Mouse (Mus musculus) G1E-ER4 (cell line): Measurements from ENCODE around the gene Mmp2. TPM values are rescaled to one million over a fixed set of nuclear protein-coding genes. Genes with fewer than 3 reads are reported as not detected.

ENCODE experiments used
- GATA1 ChIP-seq: IDR thresholded peaks from one replicate; pipeline ENCODE4 v1.8.0; 2012; ENCODE audit warnings: low read length, inconsistent platforms
- polyA plus RNA-seq: library from polyadenylated mRNA; stranded (reverse); fragments of >175 nt; gene quantifications from 2 replicates; pipeline ENCODE4 v1.2.3, GENCODE M21; 2012

Gene Mmp2
- polyA plus RNA-seq, 1 experiment, result not detected

DNA sequence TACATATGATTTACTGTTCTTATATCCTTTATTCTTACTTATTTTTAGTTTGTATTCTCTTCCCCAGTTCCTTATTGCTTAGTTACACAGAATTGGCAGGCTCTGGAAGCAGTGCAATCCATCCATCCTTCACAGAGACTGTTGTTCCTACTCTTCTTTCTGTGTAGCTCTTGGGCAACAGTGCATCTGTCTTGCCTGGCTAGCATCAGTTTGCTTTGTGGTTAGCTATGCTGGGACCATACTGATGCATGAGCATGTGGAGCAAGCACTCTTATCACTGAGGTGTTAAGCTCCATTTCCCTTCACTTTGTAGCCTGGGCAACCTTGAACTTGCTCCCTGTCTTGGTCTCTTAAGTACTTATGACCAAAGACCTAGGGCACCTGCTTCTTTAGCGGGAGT is 34.9 kb downstream of the Mmp2 start:
- no peak for TF ChIP-seq GATA1

DNA sequence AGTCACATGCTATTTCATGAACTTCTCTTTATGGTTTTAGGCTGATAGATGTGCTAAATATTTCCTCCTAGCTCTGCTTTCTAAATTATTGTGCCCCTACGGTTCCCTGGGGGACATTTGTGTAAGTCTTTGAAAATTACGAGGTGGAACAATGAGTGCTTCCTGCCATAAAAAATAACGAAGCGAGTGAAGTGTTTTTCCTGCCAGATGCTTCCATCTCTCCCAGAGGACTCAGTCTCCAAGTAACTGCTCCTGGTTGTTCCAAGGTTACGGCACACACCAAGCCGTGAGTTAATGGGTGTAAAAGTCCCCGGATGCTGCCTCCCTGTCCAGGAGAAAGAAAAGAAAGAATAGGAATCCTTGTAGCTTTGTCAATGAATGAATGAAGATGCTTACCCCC is 43.2 kb downstream of the Mmp2 start:
- TF ChIP-seq GATA1, result no peak

DNA sequence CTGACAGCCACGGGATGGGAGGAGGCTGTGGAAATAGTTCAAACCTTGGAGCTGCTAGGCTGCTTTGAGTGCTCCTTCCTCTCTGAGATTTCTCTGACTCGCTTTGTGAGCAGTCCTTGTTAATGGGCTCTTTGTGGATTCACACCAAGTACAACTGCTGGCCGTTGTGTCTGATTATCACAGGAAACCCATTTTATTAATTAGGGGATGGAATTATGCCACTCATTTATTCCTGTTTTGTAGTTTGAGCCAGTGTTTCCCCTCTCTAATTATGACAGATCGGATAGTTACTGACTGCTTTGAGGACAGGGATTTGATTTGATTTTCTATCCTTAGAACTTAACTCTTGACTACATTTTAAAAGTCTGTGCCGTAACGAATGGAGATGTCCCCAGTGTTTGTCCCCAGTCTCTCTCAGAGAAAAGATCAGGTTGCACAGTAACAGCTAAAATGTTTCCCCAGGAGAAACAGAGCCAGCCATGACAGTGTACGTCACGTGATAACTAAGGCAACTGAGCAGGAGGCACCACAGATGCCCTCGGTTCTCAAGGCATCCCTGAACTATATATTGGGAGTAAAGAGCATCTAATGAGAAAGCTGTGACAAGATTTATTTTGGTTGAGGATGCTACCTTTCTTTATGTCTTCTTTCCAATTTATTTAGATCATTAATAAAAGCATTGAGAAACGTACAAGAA is 45.1 kb downstream of the Mmp2 start:
- TF ChIP-seq GATA1, result no peak

DNA sequence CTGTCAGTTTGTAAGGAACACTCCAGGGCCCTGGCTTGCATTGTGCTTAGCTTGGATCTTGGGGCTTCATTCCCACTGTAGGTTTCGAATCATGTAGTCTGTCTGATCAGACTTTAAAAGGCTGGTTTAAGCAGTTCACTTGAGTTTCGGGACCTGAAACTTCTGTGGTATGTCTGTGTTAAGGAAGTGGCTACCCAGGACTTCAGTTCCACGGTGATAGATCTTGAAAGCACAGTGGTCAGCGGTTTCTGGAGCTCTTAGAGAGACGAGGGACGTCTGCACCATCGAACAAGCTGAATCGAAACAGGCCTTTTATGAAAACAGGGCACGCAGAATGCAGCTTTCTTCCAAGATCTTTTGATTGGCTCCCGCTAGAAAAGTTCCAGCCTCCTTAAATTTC is 48.7 kb downstream of the Mmp2 start:
- no peak for TF ChIP-seq GATA1

DNA sequence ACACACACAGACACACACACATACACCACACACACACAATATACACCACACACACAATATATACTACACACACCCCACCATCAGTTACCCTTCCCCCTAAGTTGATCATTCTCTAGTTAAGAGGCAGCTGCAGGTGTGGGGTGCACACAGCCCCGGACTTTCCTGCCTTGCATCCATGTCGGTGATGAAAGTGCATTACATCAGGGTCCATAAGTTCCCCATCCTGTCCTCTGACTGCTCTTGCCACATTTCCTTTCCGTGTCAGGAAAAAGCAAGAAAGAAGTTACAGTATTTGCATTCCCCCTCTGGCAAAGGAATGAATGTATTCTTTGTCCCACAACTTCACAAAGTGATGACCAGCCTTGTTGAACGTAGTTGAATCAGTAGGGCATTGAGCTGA is 54.2 kb downstream of the Mmp2 start:
- no peak for TF ChIP-seq GATA1

DNA sequence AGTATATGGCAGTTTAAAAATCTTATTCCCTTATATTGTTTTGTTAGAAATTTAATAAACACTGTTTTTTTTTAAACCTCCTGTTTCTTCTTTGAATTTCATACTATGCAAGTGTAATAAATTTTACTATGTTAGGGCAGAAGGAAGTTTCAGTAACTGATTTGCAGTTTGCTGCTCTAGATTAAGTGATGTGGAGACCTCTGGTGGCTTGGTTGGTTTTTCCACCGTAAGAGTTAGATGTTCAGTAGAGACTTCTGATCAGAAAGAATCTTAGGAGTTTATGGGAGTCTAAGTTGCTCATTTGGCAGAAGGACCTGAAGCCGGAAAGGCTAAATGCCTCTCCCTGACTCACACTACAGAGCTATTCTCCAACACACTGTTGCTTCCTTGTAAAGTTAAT is 56.7 kb downstream of the Mmp2 start:
- no peak for TF ChIP-seq GATA1

DNA sequence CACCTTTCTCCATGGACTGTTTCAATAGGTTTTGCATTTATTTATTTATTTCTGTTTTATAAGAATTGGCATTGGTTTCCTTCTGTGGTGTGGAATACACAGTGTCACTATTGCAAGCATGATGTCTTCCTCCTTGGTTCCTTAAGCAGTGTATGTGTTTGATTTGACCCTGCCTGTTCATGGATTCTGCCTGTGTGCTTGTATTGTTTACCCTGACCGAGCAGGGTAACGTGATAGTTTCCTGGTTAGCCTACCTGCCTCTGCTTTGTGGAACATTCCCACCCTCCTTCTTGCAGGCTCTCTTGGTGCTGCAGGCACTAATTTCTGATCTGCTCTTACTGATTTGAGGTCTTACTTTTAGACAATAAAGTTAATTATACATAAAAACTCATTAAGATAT is 66.8 kb downstream of the Mmp2 start:
- TF ChIP-seq GATA1, result no peak

DNA sequence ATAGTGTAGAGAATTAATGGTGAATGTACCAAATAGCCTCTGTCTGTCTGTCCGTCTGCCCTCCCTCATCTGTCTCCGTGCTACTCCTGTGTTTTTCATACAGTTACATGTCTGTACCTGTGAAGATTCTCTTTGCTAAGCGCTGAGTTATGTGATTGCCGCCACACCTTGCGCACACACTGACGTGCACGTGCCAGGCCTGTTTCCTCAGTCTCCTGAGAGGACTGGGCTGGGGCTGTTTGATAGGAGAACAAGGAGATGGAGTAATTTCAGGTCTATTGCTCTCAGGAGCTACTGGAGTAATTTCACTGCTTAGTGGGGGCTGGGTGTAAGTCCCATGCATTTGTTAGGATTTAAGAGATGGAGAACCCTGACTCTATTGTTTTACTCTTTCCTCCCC is 68.0 kb downstream of the Mmp2 start:
- TF ChIP-seq GATA1, result no peak

DNA sequence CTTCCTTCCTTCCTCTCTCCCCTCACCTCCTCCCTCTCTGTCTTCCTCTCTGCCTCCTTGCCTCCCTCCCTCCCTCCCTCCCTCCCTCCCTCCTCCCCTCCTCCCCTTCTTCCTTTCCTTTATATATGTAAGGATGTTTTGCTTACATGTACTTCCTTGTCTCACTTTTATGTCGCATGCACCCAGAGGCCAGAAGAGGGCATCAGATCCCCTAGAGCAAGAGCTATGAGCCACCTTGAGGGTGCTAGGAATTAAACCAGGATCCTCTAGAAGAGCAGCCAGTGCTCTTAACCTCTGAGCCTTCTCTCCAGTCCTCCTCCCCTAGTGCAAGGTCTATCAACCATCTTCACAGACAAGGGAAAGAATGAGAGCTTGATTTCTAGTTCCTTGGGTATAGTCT is 69.0 kb downstream of the Mmp2 start:
- no peak for TF ChIP-seq GATA1

DNA sequence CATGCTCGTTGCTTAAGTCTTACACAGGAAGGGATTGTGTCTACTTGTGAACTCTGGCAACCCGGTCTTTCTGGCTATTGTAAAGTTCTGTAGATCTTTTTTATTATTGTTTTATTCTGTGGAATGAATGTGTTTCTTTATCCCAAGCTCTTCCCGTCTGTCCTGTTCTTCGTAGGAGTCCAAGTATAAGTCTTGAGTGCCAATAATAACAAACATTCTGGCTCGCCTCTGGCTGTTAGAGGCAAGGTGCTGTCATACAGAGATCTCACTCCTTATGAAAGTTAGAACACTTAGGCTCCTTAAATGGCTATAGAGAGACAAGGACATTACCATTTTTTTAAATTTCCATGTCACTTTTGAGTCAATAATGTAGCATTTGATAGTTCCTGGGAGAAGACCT is 69.5 kb downstream of the Mmp2 start:
- TF ChIP-seq GATA1, result no peak

DNA sequence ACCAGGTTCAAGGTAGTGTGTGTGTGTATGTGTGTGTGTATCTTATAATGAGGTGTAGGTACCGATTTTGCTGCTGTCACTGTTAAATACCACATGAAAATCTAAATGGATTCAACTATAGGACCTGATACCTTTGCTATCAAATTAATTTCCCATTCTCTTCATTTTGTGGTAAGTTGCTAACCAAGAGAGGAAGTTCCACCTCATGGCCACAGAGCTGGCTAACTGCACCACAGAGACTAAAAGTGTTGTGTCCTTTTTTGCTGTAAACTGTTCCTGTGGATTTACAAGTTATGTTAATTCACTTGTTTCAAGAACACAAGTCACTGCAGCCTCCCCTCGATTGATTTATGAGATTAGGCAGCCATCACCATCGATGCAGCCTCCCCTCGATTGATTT is 70.7 kb downstream of the Mmp2 start:
- TF ChIP-seq GATA1, result no peak

DNA sequence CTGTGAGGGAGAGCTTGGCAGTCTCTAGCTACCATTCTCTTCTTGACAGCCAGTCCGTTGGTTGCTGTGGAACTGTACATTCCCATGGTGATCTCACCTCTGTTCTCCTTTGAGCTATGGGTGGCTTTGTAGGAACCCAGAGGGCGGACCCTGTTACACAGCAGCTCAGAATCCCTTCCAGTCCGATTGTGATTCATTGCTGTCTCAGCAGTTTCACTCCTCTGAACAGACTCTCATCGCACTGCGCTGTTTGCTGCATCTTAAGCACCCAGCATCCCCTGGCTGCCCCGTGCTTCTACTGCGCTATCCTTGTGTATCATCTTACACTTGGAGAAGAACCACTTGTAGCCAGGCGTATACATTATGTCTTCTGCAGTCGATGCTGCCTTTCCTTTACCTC is 72.5 kb downstream of the Mmp2 start:
- no peak for TF ChIP-seq GATA1

DNA sequence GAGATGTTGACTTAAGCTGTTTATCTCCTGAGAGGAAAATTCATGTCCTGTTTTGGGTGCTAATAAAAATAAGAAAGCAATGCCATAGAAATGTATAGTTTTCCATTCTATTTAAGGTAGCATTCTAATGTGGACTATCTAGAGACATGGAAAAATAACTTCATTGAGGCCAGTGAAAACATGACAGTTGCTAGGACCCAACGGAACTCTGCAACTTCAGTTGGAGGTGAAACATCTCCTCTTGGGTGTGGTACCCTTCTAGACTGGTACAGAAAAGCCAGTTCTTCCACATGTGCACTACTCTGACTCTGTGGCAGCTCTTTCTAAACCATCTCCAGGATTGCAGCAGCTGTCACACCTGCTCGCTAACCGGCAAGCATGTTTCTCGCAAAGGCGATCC is 74.0 kb downstream of the Mmp2 start, which contains the start of gene Capns2:
TSS of gene Capns2 (plus strand) at position 301 of the 400 bp plus-strand sequence.
- no peak for TF ChIP-seq GATA1

DNA sequence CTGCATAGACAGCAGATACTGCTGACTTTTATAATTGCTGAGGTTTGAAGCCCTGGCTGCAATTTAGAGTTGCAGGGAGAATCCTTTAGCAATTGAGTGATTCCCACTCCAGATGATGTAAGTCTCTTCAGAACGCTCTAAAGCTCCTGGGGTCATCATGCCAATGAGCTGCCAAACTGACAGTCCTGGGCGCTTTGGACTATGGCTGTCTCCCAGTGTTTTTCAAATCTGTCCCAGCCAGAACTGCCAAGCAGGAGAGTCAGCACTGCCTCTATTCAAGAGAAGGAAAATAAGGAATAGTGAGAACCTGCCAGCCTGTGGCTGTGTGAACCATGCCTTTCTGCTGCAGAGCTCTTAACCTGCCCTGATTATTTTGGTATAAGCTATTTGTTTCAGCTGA is 75.9 kb downstream of the Mmp2 start:
- no peak for TF ChIP-seq GATA1

Other genes with a start within 250 kb of the Mmp2 start
- not detected in 2 replicates for gene Irx6, start 153.0 kb upstream of the Mmp2 start, polyA plus RNA-seq
- not detected in 2 replicates for gene Lpcat2, start 28.0 kb downstream of the Mmp2 start, polyA plus RNA-seq
- not detected in 2 replicates for gene Capns2, start 74.1 kb downstream of the Mmp2 start, polyA plus RNA-seq
- gene Slc6a2, start 132.8 kb downstream of the Mmp2 start, polyA plus RNA-seq, result not detected in 2 replicates
- not detected in 2 replicates for gene Ces1a, start 220.9 kb downstream of the Mmp2 start, polyA plus RNA-seq